Mouse (Mus musculus) lung, adult 2 months (tissue): ENCODE data around the gene Arfgap2.

Experiments
- CTCF ChIP-seq: fragments of 200-500 bp; IDR thresholded peaks from 2 replicates; pipeline ENCODE4 v1.5.1; 2011; ENCODE audit warnings: mild to moderate bottlenecking, low read length, control low read depth; ENCODE audit not compliant: insufficient read depth
- POLR2A ChIP-seq: fragments of 200-500 bp; IDR thresholded peaks from 2 replicates; pipeline ENCODE4 v1.6.1; 2011; ENCODE audit warnings: low read depth, mild to moderate bottlenecking, control low read depth, low read length, borderline replicate concordance; ENCODE audit errors: extremely low read depth

- TF ChIP-seq CTCF (no peak), POLR2A (no peak)
Observed at GRCm38 (mm10) chr2:91248366-91248765, 16.4 kb upstream of the Arfgap2 start.
